Mouse (Mus musculus) A20 (cell line): Measurements from ENCODE around the gene Cenpv.
A peak's percentile ranks its signal among the peaks of the same experiment; 100 is the strongest.

ENCODE experiments used
- DNase-seq: peaks from one replicate; pipeline ENCODE4 v3.0.0-alpha.2; 2011; ENCODE audit warnings: low read depth, low spot score

Gene Cenpv

GRCm38 (mm10) chr11:62539089-62539890 is at the start of gene Cenpv:
Cenpv (minus strand) TSS chr11:62539261.
- peak; percentile 93 for DNase-seq

- no peak for DNase-seq
Observed at GRCm38 (mm10) chr11:62587034-62587433, 48.0 kb upstream of the Cenpv start.

GRCm38 (mm10) chr11:62584671-62585206 is 45.7 kb upstream of the Cenpv start:
- no peak for DNase-seq

GRCm38 (mm10) chr11:62583031-62583430 is 44.0 kb upstream of the Cenpv start:
- no peak for DNase-seq

- DNase-seq: peak; percentile 85
Observed at GRCm38 (mm10) chr11:62576530-62577152, 37.6 kb upstream of the Cenpv start.

- DNase-seq: peak; percentile 81
Observed at GRCm38 (mm10) chr11:62575659-62576438, 36.8 kb upstream of the Cenpv start.

GRCm38 (mm10) chr11:62575297-62575658 is 36.2 kb upstream of the Cenpv start:
- DNase-seq: peak; percentile 90

GRCm38 (mm10) chr11:62574703-62575085 is 35.6 kb upstream of the Cenpv start:
- peak; percentile 64 for DNase-seq

- DNase-seq: peak; percentile 94
Observed at GRCm38 (mm10) chr11:62573959-62574702, 35.1 kb upstream of the Cenpv start, which contains the start of gene Trpv2. Trpv2 (plus strand) TSS chr11:62574486.

GRCm38 (mm10) chr11:62568300-62568699 is 29.2 kb upstream of the Cenpv start:
- no peak for DNase-seq

GRCm38 (mm10) chr11:62566211-62566610 is 27.1 kb upstream of the Cenpv start:
- no peak for DNase-seq

GRCm38 (mm10) chr11:62565747-62566146 is 26.7 kb upstream of the Cenpv start:
- DNase-seq: no peak

- no peak for DNase-seq
Observed at GRCm38 (mm10) chr11:62563590-62563989, 24.5 kb upstream of the Cenpv start.

- no peak for DNase-seq
Observed at GRCm38 (mm10) chr11:62560463-62561016, 21.5 kb upstream of the Cenpv start.

- DNase-seq: no peak
Observed at GRCm38 (mm10) chr11:62558961-62559646, 20.0 kb upstream of the Cenpv start.

- DNase-seq: no peak
Observed at GRCm38 (mm10) chr11:62558152-62558551, 19.1 kb upstream of the Cenpv start.

GRCm38 (mm10) chr11:62557205-62557604 is 18.1 kb upstream of the Cenpv start:
- no peak for DNase-seq

GRCm38 (mm10) chr11:62555896-62556412 is 16.9 kb upstream of the Cenpv start:
- DNase-seq: no peak

GRCm38 (mm10) chr11:62554934-62555517 is 16.0 kb upstream of the Cenpv start:
- no peak for DNase-seq
